Comparison of ENCODE assay signal across 24 mouse cellular contexts in the genomic region with DNA sequence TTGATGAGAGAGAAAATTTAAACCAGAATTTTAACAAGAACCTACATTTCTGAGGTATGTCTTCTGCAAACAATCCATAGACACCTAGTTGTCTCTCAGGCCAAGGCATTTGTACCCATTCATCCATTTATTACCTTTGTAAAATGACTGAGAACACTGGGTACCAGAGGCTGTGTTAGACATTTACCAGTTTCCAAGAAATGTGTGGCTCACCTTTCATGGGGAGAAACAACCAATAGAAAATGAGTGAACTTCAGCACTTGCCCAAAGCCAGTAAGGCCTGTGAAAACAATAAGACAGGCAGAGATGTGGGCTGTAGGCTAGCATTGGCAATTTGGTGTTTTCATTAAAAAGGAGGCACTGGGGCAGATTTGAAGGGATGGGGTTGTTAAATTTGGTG. TPM values are rescaled to one million over a fixed set of nuclear protein-coding genes. Genes with fewer than 3 reads are reported as not detected.
"Had no signal": no experiment of that assay in that cellular context is flagged by ENCODE, and none has a peak within 500 bp of the region (broad histone marks: within the 10 kb centered on the region; RNA-seq: fewer than 3 reads in every experiment).

No protein-coding gene starts in this region.

- H3K27me3 ChIP-seq: heart, embryonic 12.5 days; intestine, embryonic 15.5 days; limb, embryonic 12.5 days had no signal

- H3K4me2 ChIP-seq: heart, embryonic 12.5 days; hindbrain, embryonic 12.5 days; hindbrain, embryonic 14.5 days; intestine, embryonic 15.5 days; limb, embryonic 12.5 days had no signal

- ATAC-seq: forebrain, embryonic 16.5 days; hindbrain, embryonic 16.5 days; inflammation-experienced regulatory T-cells, adult 6 months; intestine, embryonic 15.5 days; intestine, postnatal 0 days had no signal

- H3K4me3 ChIP-seq: gastrocnemius, adult 2 months; heart, embryonic 10.5 days; heart, embryonic 12.5 days; hindbrain, embryonic 10.5 days; hindbrain, embryonic 12.5 days; intestine, embryonic 15.5 days; layer of hippocampus, adult 2 months; left cerebral cortex, adult 2 months; limb, embryonic 10.5 days; limb, embryonic 12.5 days had no signal

- H3K4me1 ChIP-seq: heart, embryonic 12.5 days; hindbrain, embryonic 12.5 days had no signal

- DNase-seq: gastrocnemius, adult 2 months; gastrocnemius, postnatal 10 days; gastrocnemius, postnatal 25 days; heart, postnatal 10 days; heart, postnatal 4 days; kidney, postnatal 10 days; kidney, postnatal 25 days; kidney, postnatal 4 days; liver had no signal

- H3K9me3 ChIP-seq: heart, embryonic 10.5 days; heart, embryonic 12.5 days; hindbrain, embryonic 10.5 days; hindbrain, embryonic 12.5 days; intestine, embryonic 15.5 days; limb, embryonic 10.5 days; limb, embryonic 12.5 days had no signal

- H3K27ac ChIP-seq: gastrocnemius, adult 2 months; heart, embryonic 10.5 days; hindbrain, embryonic 10.5 days; hindbrain, embryonic 12.5 days; hindbrain, embryonic 14.5 days; intestine, embryonic 15.5 days; layer of hippocampus, adult 2 months; left cerebral cortex, adult 2 months; limb, embryonic 10.5 days; limb, embryonic 12.5 days had no signal

- H3K36me3 ChIP-seq: heart, embryonic 10.5 days; heart, embryonic 12.5 days; hindbrain, embryonic 10.5 days; hindbrain, embryonic 12.5 days; intestine, embryonic 15.5 days; limb, embryonic 10.5 days; limb, embryonic 12.5 days had no signal

- H3K9ac ChIP-seq: heart, embryonic 12.5 days; hindbrain, embryonic 12.5 days; hindbrain, embryonic 14.5 days; intestine, embryonic 15.5 days; limb, embryonic 12.5 days had no signal

RNA-seq across cellular contexts. Expression of a gene that starts 58.2 kb away (rescaled TPM):
- polyA plus RNA-seq: forebrain, embryonic 16.5 days; frontal cortex, adult 2 months; inflammation-experienced regulatory T-cells, adult 6 months; limb, embryonic 10.5 days; limb, embryonic 12.5 days had no signal
